Mouse (Mus musculus) monocyte, adult 2 months (primary cell): ENCODE data around the gene Snx30.
A peak's percentile ranks its signal among the peaks of the same experiment; 100 is the strongest.

Experiments
- DNase-seq, 2 experiments: peaks; one replicate each; pipeline ENCODE4 v3.0.0; 2022; ENCODE audit warnings: low spot score in 2 of 2, low read depth in 1 of 2

The Snx30 gene

DNA sequence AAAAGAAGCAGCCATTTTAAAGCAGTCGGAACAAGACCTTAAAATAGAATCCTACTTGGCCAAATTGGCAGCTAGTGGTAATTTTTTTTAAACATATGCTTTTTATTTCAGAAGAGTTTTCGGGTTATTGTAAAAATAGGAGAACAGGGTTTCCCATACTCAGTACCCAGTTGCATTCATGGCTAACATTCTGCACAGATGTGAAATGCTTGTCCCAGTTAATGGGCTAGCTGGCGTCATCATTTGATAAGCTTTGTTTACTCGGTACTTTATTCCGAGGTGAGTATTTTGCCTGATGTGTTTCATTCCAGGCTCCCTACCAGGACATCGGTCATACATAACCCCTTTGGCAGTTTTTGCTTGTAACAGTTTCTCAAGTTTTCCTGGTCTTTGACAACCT, 64.8 kb downstream of the Snx30 start:
- no peak for DNase-seq

DNA sequence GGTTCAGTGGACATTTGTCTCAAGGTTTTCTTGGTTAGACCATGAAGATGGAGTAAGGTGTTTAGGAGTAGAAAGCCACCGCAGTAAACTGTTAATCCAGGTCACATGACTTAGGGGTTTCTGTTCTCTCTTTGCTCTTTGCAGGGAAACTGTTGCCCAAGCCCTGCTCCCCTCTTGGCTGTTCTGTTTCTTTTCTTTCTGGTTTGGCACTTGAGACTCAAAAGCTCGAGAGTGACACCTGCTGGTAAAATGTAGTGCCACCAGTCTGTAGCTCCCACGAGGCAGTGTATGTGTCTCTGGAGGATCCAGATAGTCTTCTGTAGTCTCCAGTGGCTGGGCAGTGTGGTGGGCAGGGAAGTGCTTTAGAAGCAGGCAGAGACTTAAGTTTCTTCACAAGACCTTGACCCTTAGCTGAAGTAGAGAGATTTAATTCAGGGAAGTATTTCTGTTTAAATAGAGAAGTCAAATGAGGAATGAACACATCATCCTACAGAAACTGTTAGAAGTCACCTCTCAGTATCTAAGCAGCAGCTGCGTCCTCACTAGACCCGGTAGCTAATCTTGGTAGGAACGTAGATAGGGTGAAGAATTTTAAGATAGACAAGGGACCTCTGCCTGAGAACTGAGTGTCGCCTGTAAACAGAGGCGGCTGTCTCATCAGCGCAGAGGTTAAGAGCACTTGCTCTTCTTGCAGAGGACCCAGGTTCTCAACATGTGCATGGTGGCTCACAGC, 65.4 kb downstream of the Snx30 start:
- DNase-seq, result peak; percentile 57 to 67

GRCm38 (mm10) chr4:59873240-59873639, 67.6 kb downstream of the Snx30 start:
- no peak for DNase-seq

- no peak for DNase-seq
Observed at GRCm38 (mm10) chr4:59873830-59874229, 68.2 kb downstream of the Snx30 start.

DNA sequence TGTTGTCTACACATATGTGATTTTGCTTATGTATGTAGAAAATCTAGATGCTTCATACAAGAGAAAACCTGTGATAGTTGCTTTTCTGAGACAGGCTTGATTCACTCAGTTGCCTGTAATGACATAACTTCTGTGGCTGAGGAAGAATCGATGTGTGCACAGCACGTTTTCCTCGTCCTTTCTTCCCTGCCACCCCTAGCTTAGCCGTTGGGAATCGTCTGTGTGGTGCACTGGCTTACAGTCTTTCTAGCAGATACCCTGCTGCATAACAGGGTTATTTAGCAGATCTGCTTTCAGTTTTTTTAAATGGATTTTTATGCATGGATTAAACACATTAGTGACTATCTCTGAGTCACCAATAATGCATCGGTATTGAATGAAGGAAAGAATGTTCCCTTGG, 70.9 kb downstream of the Snx30 start:
- DNase-seq, result no peak

- DNase-seq, result no peak
Observed at GRCm38 (mm10) chr4:59877025-59877424, 71.4 kb downstream of the Snx30 start.

DNA sequence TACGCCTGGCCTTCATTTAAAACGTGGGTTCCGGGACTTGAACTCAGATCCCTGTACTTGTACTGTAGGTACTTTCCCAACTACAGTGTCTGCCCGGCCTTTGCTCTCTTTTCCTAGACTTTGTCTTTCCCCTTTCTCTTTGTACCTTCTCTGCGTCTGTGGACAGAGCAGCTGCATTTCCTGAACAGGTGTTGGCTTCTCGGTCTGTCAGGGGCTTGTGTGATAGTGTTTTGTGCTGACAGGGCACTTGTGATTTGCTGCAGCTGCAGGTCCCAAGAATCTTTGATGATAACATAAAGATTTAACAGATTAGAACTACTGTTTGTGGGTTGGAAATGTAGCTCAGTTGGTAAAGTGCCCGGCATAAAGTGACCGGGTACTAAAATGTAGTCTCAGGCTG, 73.0 kb downstream of the Snx30 start:
- no peak for DNase-seq

DNA sequence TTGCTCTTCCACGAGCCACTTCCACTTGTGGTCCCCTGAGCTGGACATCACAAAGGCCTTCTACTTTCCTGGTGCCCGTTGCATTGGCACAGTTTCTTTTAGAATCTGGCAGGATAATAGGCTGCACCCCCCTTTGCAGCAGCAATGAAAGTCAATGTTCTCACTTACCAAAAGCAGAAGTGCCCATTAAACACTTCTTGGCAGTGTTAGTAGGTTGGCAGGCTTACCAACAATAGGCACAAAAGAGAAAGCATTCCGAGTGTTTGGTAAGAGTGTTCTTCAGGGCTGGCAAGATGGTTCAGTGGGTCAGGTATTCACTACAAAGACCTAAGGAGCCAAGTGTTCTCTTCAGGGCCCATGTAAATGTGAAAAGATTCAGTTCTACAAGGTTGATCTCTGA, 73.8 kb downstream of the Snx30 start:
- no peak for DNase-seq

DNA sequence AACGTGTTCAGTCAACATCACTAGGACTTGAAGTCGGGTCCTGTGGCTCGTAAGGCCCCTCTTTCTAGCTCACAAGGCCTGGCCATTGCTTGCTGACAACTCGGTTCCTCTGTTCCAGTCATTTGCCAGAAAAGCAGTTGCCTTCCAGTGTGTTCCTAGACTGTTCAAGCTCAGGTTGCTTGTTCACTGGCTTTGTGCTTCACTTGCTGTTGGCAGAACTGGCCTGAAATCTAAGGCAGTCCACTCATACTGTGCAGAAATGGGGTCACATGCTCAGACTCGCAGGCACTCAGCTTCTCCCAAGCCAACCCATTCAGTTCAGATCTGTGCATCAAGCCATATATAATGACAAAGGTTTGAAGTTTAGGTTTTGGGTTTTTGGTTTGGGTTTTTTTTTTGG, 75.1 kb downstream of the Snx30 start:
- no peak for DNase-seq

- DNase-seq, result no peak
Observed at GRCm38 (mm10) chr4:59881210-59881609, 75.6 kb downstream of the Snx30 start.

GRCm38 (mm10) chr4:59884136-59884696, 78.6 kb downstream of the Snx30 start:
- no peak for DNase-seq

DNA sequence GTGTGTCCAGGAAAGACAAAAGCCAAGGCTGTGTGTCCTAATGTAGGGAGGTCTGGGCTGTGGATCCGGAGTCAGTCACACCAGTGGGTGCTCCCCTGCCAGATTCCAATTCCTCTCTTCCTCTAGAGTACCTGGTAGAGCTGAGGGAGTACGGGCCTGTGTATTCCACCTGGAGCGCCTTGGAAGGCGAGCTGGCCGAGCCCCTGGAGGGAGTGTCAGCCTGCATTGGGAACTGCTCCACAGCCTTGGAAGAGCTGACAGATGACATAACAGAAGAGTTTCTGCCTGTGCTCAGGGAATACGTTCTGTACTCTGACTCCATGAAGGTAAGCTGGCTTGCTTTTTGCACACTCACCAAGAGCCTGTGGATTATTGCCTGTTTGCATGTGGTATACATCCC, 80.6 kb downstream of the Snx30 start:
- DNase-seq, result no peak

DNA sequence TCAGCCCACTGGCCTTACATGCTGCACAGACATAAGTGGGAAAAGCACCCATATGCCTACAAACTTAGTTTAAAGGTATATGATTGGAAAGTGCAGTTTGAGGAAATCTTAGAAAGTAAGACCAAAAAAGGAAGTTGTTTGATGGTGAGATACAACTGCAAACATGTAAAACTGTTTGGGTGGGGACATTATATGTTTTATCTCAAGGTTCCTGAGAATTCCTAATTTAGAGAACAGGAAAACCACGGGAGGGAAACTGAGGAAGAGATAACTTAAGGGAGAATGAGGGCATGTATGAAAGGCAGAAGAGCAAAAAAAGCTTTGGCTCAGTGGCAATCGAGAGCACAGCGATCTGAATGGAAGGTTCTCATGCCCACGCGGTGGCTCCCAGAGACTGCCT, 81.4 kb downstream of the Snx30 start:
- no peak for DNase-seq

DNA sequence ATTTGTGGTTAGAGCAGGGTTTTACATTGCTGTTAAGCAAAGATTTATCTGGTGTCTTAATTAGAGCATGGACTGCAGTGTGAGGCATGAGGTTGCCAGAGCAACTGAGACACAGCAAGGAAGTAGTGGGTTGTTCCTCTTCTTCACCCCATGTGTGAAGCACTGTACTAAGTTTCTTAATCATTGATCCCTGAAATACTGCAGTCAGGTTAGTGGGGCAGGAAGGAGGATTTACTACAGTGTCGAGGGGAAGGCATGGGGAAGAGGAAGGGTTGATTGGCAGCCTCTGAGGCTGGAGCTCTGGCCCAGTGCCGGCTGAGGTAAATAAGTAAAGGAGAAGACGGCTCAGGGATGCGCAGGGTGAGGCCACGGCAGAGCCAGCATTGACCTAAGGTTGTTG, 82.4 kb downstream of the Snx30 start:
- DNase-seq, result no peak

GRCm38 (mm10) chr4:59890086-59890600, 84.5 kb downstream of the Snx30 start:
- no peak for DNase-seq

GRCm38 (mm10) chr4:59891723-59892416, 86.2 kb downstream of the Snx30 start:
- no peak for DNase-seq

DNA sequence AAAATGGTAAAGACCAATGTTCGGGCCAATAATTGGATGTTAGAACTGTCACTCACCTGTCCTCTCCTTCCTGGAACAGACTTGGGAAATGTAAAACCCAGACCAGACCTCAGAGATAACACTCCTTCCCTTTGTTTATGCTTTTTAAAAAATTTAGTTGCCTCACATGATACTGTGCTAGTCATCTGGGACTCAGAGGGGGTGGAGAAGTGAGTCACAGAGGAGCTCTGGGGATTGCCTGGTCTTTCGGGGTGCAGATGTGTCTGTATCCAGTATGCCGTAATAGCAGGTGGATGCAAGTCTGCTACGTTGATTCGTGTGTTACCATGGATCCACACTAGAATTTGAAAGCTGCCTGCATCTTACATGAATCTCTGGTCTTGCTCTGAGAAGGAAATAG, 87.1 kb downstream of the Snx30 start:
- DNase-seq, result no peak

DNA sequence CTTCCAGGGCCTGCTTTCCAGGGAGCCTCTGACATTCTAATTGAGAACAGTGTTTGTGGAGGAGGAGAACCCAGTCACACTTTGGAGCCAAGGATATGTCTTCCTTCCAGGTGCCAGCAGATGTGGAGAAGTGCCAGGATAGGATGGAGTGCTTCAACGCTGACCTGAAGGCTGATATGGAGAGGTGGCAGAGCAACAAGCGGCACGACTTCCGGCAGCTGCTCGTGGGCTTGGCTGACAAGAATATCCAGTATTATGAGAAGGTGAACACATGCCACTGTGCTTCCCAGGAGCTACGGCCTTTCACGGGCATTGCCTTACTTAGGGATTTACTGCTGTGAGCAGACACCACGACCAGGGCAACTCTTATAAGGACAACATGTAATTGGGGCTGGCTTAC, 88.8 kb downstream of the Snx30 start:
- DNase-seq, result no peak

DNA sequence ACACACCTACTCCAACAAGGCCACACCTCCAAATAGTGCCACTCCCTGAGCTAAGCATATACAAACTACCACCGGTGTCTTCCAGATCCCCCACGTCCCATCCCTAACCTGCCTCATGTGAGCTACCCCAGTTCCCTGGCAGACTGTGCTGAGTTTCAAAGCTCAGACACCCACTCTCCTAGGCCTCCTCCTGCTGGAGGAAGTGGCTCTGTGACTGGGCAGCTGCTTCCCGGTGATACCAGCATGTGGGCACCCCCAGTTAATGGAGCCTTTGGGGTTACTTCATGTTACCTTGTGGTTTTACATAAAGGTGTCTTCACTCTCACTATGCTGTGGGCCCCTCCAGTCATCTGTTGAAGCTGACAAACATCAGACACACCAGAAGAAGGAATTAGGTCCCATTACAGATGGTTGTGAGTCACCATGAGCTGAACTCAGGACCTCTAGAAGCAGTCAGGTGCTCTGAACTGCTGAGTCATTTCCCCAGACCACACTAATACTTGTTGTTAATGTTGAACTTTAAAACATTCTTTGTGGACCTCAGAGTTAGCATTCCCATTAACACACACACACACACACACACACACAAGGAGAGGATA, 89.4 kb downstream of the Snx30 start:
- DNase-seq, result no peak

DNA sequence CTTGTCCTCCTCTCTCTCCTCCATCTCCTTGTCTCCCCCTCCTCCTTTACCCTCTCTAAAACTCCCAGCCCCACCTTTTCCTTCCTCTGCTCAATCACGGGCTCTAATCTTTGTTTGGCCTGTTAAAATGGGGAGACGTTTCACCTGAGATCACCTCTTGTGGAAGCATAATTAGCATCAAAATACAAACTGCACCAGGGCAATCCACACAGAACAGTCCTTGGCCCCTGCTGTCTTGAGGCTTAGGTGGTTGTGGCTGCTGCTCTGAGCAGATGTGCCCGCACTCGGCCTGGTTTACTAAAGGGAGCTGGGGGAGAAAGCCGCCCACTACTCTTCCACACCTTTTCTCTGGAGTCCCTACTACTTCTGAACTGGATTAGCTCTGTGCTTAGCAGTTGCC, 90.4 kb downstream of the Snx30 start:
- DNase-seq, result no peak

GRCm38 (mm10) chr4:59897814-59898520, 92.3 kb downstream of the Snx30 start:
- no peak for DNase-seq
